Mouse (Mus musculus) embryonic facial prominence, embryonic 12.5 days (tissue): Measurements from ENCODE around the gene Gm21440. TPM values are rescaled to one million over a fixed set of nuclear protein-coding genes. Genes with fewer than 3 reads are reported as not detected.
"Not testable (repeated sequence)": the region's sequence is repeated elsewhere in the genome, so short reads cannot be mapped to it uniquely, and the experiment has no call there.

Experiments
- ATAC-seq: fragments of 200-750 bp; cut with Nextera tagmentation; 2 replicates; pipeline ENCODE4 v1.8.0; 2017; ENCODE audit not compliant: insufficient number of reproducible peaks, insufficient read depth, low FRiP score, low TSS enrichment
- H3K27ac ChIP-seq: fragments of 300-500 bp; sonication (generic); 2 replicates; pipeline ENCODE4 v1.5.1; 2016; ENCODE audit warnings: mild to moderate bottlenecking
- H3K27me3 ChIP-seq: fragments of 300-500 bp; sonication (generic); 2 replicates; pipeline ENCODE4 v1.6.1; 2016; ENCODE audit warnings: mild to moderate bottlenecking, moderate library complexity
- H3K36me3 ChIP-seq: fragments of 300-500 bp; sonication (generic); 2 replicates; pipeline ENCODE4 v1.6.1; 2016; ENCODE audit warnings: mild to moderate bottlenecking
- H3K4me1 ChIP-seq: fragments of 300-500 bp; sonication (generic); 2 replicates; pipeline ENCODE4 v1.6.1; 2016
- H3K4me2 ChIP-seq: fragments of 300-500 bp; sonication (generic); replicated peaks from 2 replicates; pipeline ENCODE4 v1.6.1; 2016; ENCODE audit warnings: mild to moderate bottlenecking, moderate library complexity
- H3K4me3 ChIP-seq: fragments of 300-500 bp; sonication (generic); 2 replicates; pipeline ENCODE4 v1.5.1; 2016; ENCODE audit warnings: mild to moderate bottlenecking
- H3K9ac ChIP-seq: fragments of 300-500 bp; sonication (generic); 2 replicates; pipeline ENCODE4 v1.6.1; 2016; ENCODE audit warnings: mild to moderate bottlenecking, moderate library complexity
- H3K9me3 ChIP-seq: fragments of 300-500 bp; sonication (generic); 2 replicates; pipeline ENCODE4 v1.6.1; 2016; ENCODE audit warnings: mild to moderate bottlenecking, moderate library complexity
- WGBS: fragments of 180-500 bp; shearing (Covaris S2); methylation state at CpG from one replicate; pipeline ENCODE4 v1.1.7; 2016; 5-methylcytosine and 5-hydroxymethylcytosine counted together
- polyA plus RNA-seq: library from polyadenylated mRNA; unstranded; fragments of >200 nt; fragmentation: Nextera tagmentation; extraction: Ambion mirVana; gene quantifications from 2 replicates; pipeline ENCODE4 v1.2.1, GENCODE M21; 2016

Gene Gm21440
- polyA plus RNA-seq: not detected in 2 replicates

DNA sequence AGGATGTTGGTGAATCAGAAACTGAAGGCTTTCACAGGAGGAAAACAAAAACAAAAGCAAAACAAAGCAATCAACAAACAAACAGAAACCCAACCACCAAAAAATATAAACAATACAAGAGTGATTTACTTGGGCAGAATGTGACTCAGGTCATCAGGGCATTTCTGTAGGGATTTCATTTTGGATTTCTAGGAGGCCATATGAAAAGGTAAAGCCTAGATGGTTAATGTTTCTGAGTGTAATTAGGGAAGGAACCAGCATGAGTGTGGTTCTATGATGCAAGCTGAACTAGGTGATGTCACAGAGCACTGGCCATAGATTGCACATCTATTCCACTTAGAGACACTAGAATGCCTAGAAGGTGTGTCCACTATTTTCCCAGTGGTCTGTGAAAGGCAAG is at the start of gene Gm21440, which contains the start of gene Gm21454:
Gene Gm21440, plus strand, starts transcription at position 301 of the 400 bp plus-strand sequence.
Gene Gm21454, plus strand, starts transcription at position 352 of the 400 bp plus-strand sequence.
- not testable (repeated sequence) for ATAC-seq, H3K4me3 ChIP-seq, H3K4me2 ChIP-seq

DNA sequence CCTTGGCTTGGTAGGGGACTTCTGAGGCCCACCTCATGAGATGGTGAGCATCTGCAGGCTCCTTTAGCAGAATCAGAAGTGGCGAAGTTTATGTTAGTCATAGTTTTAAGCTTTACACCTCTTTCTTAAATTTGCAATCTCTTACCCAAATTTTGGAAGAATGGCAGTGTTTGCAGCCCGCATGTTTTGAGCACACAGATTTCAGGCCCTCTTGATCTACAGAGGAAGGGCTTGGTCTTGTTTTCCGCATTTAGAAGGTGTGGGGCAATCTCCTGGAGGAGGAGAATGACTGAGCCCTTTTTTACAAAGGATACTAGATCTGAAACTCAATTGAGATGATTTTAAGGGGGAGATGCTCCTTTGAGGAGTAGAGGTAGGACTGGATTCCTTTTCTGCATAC is 28.4 kb upstream of the Gm21440 start, which contains the start of gene Gm21828:
Gene Gm21828, minus strand, starts transcription at position 101 of the 400 bp plus-strand sequence.
- H3K9me3 ChIP-seq, ATAC-seq, H3K4me2 ChIP-seq, H3K27ac ChIP-seq, H3K4me1 ChIP-seq, H3K27me3 ChIP-seq, H3K4me3 ChIP-seq, H3K36me3 ChIP-seq, H3K9ac ChIP-seq: not testable (repeated sequence)
- no CpG with 5 or more reads among the region's 3 CpGs for WGBS

More for the DNA sequence above, at the start of gene Gm21440, which contains the start of gene Gm21454:
- H3K27me3 ChIP-seq, H3K27ac ChIP-seq, H3K4me1 ChIP-seq, H3K9ac ChIP-seq, H3K9me3 ChIP-seq, H3K36me3 ChIP-seq: not testable (repeated sequence)

Other genes with a start within 250 kb of the Gm21440 start
- gene Gm20807, start 209.5 kb upstream of the Gm21440 start, polyA plus RNA-seq: not detected in 2 replicates
- gene Gm21891, start 118.9 kb upstream of the Gm21440 start, polyA plus RNA-seq: not detected in 2 replicates
- gene Gm21425, start 90.4 kb upstream of the Gm21440 start, polyA plus RNA-seq: not detected in 2 replicates
- not detected in 2 replicates for gene Gm21828, start 28.5 kb upstream of the Gm21440 start, polyA plus RNA-seq
- not detected in 2 replicates for gene Gm21454, start 51 bp downstream of the Gm21440 start, polyA plus RNA-seq
- not detected in 2 replicates for gene Gm21725, start 96.7 kb downstream of the Gm21440 start, polyA plus RNA-seq
- gene Gm21866, start 213.2 kb downstream of the Gm21440 start, polyA plus RNA-seq: not detected in 2 replicates
- not detected in 2 replicates for gene Gm20773, start 241.6 kb downstream of the Gm21440 start, polyA plus RNA-seq